Mouse (Mus musculus) erythroblast, embryonic 14.5 days (primary cell): ENCODE measurements around the gene C3.

Experiments
- GATA1 ChIP-seq: IDR thresholded peaks from 2 replicates; pipeline ENCODE4 v1.6.1; 2012; ENCODE audit warnings: low read length, inconsistent platforms, mixed read lengths
- TAL1 ChIP-seq: IDR thresholded peaks from 3 replicates; pipeline ENCODE4 v1.6.1; 2012; ENCODE audit warnings: low read length, inconsistent platforms, mixed read lengths

- TF ChIP-seq GATA1 (no peak), TAL1 (no peak)
Measured at GRCm38 (mm10) chr17:57258191-57258590, 30.3 kb upstream of the C3 start.
